Mouse (Mus musculus) forebrain, embryonic 13.5 days (tissue): Measurements from ENCODE around the gene Gm49380. TPM values are rescaled to one million over a fixed set of nuclear protein-coding genes. Genes with fewer than 3 reads are reported as not detected.

Experiments used
- ATAC-seq: fragments of 200-750 bp; cut with Nextera tagmentation; 2 replicates; pipeline ENCODE4 v1.8.0; 2017
- H3K27ac ChIP-seq: fragments of 300-500 bp; sonication (generic); 2 replicates; pipeline ENCODE4 v1.5.1; 2015; ENCODE audit warnings: inconsistent platforms, mild to moderate bottlenecking, moderate library complexity
- H3K27me3 ChIP-seq: fragments of 300-500 bp; sonication (generic); 2 replicates; pipeline ENCODE4 v1.6.1; 2015; ENCODE audit warnings: mild to moderate bottlenecking, inconsistent platforms
- H3K36me3 ChIP-seq: fragments of 300-500 bp; sonication (generic); 2 replicates; pipeline ENCODE4 v1.6.1; 2015; ENCODE audit warnings: mild to moderate bottlenecking, inconsistent platforms; ENCODE audit not compliant: poor library complexity, severe bottlenecking
- H3K4me1 ChIP-seq: fragments of 300-500 bp; sonication (generic); 2 replicates; pipeline ENCODE4 v1.6.1; 2015; ENCODE audit warnings: inconsistent platforms
- H3K4me2 ChIP-seq: fragments of 300-500 bp; sonication (generic); 2 replicates; pipeline ENCODE4 v1.6.1; 2015; ENCODE audit warnings: inconsistent platforms, mild to moderate bottlenecking, moderate library complexity
- H3K4me3 ChIP-seq: fragments of 300-500 bp; sonication (generic); 2 replicates; pipeline ENCODE4 v1.5.1; 2015; ENCODE audit warnings: mild to moderate bottlenecking, inconsistent platforms
- H3K9ac ChIP-seq: fragments of 300-500 bp; sonication (generic); 2 replicates; pipeline ENCODE4 v1.6.1; 2015; ENCODE audit warnings: mild to moderate bottlenecking, inconsistent platforms
- H3K9me3 ChIP-seq: fragments of 300-500 bp; sonication (generic); replicated peaks from 2 replicates; pipeline ENCODE4 v1.6.1; 2016; ENCODE audit warnings: inconsistent platforms
- WGBS: fragments of 180-500 bp; shearing (Covaris S2); methylation state at CpG from one replicate; pipeline ENCODE4 v1.1.7; 2015; 5-methylcytosine and 5-hydroxymethylcytosine counted together
- polyA plus RNA-seq: library from polyadenylated mRNA; unstranded; fragments of >200 nt; fragmentation: Nextera tagmentation; extraction: Ambion mirVana; gene quantifications from 2 replicates; pipeline ENCODE4 v1.2.1, GENCODE M21; 2015

Gm49380 gene
- polyA plus RNA-seq, result 0.19 TPM in 1 of 2 replicates, not detected in the other

- no peaks in the 10 kb centered on the region for H3K27me3 ChIP-seq
- H3K4me2 ChIP-seq, result peak within 1 kb of the TSS; percentile 65
- H3K4me3 ChIP-seq, result peak within 1 kb of the TSS; percentile 74
- peaks cover 6% of the 10 kb centered on the region; the same call in 1 of the 2 replicates for H3K36me3 ChIP-seq
- peaks cover 46% of the 10 kb centered on the region for H3K4me1 ChIP-seq
- peak within 1 kb of the TSS; percentile 84 for H3K9ac ChIP-seq
- no peaks in the 10 kb centered on the region for H3K9me3 ChIP-seq
- H3K27ac ChIP-seq, result peak within 1 kb of the TSS; percentile 48; the same call in 1 of the 2 replicates
- WGBS, result under 1% methylated on average over 50 of the region's 51 CpGs
- peak; percentile 97 for ATAC-seq
These were observed at the start of gene Gm49380, which contains the start of gene Rnf26 for GRCm38 (mm10) chr9:44113105-44113789. Gm49380 (minus strand) TSS chr9:44113500. Rnf26 (minus strand) TSS chr9:44113517.

GRCm38 (mm10) chr9:44159886-44160285 lies 46.6 kb upstream of the Gm49380 start:
- no peak overlapping the region for H3K4me2 ChIP-seq
- H3K27me3 ChIP-seq, result no peaks in the 10 kb centered on the region
- peaks cover 85% of the 10 kb centered on the region for H3K36me3 ChIP-seq
- no peak overlapping the region for H3K27ac ChIP-seq
- 83% methylated on average over 3 of the region's 3 CpGs for WGBS
- H3K9ac ChIP-seq, result no peak overlapping the region
- no peaks in the 10 kb centered on the region for H3K4me1 ChIP-seq
- no peak for ATAC-seq
- no peaks in the 10 kb centered on the region for H3K9me3 ChIP-seq
- H3K4me3 ChIP-seq, result no peak overlapping the region

- H3K27me3 ChIP-seq, result no peaks in the 10 kb centered on the region
- H3K4me1 ChIP-seq, result no peaks in the 10 kb centered on the region
- H3K27ac ChIP-seq, result no peak overlapping the region
- H3K4me3 ChIP-seq, result no peak overlapping the region
- no peak for ATAC-seq
- H3K9me3 ChIP-seq, result no peaks in the 10 kb centered on the region
- H3K36me3 ChIP-seq, result peaks cover 65% of the 10 kb centered on the region
- 60% methylated on average over 3 of the region's 3 CpGs for WGBS
- H3K4me2 ChIP-seq, result no peak overlapping the region
- H3K9ac ChIP-seq, result no peak overlapping the region
These were observed 34.0 kb upstream of the Gm49380 start for GRCm38 (mm10) chr9:44147290-44147689.

- ATAC-seq, result no peak
- Histone ChIP-seq H3K36me3 (peaks cover 59% of the 10 kb centered on the region), H3K4me1 (0 out of 2 replicates have a peak, but pooled peaks cover 5% of the 10 kb centered on the region)
These were observed 31.4 kb upstream of the Gm49380 start for GRCm38 (mm10) chr9:44144718-44145060.

GRCm38 (mm10) chr9:44144023-44144717 lies 30.9 kb upstream of the Gm49380 start:
- ATAC-seq, result no peak
- 0 out of 2 replicates have a peak, but pooled peaks cover 5% of the 10 kb centered on the region for H3K4me1 ChIP-seq
- H3K9ac ChIP-seq, result no peak overlapping the region
- no peak overlapping the region for H3K4me2 ChIP-seq
- H3K36me3 ChIP-seq, result peaks cover 59% of the 10 kb centered on the region
- no peaks in the 10 kb centered on the region for H3K27me3 ChIP-seq
- WGBS, result 35% methylated on average over 6 of the region's 8 CpGs
- no peak overlapping the region for H3K4me3 ChIP-seq
- no peak overlapping the region for H3K27ac ChIP-seq
- no peaks in the 10 kb centered on the region for H3K9me3 ChIP-seq

More at GRCm38 (mm10) chr9:44144718-44145060, 31.4 kb upstream of the Gm49380 start:
- Histone ChIP-seq H3K4me2 (no peak overlapping the region), H3K9me3 (no peaks in the 10 kb centered on the region), H3K9ac (no peak overlapping the region), H3K27ac (no peak overlapping the region), H3K4me3 (no peak overlapping the region), H3K27me3 (no peaks in the 10 kb centered on the region)

GRCm38 (mm10) chr9:44143421-44143820 lies 30.1 kb upstream of the Gm49380 start:
- H3K9me3 ChIP-seq, result no peaks in the 10 kb centered on the region
- H3K27me3 ChIP-seq, result no peaks in the 10 kb centered on the region
- no peak overlapping the region for H3K4me2 ChIP-seq
- no peak overlapping the region for H3K27ac ChIP-seq
- peaks cover 56% of the 10 kb centered on the region for H3K36me3 ChIP-seq
- H3K9ac ChIP-seq, result no peak overlapping the region
- no peak overlapping the region for H3K4me3 ChIP-seq
- ATAC-seq, result no peak
- 72% methylated on average over 5 of the region's 5 CpGs for WGBS
- 0 out of 2 replicates have a peak, but pooled peaks cover 5% of the 10 kb centered on the region for H3K4me1 ChIP-seq

- Histone ChIP-seq H3K27ac (no peak overlapping the region), H3K36me3 (peaks cover 57% of the 10 kb centered on the region), H3K4me2 (no peak overlapping the region), H3K9ac (no peak overlapping the region), H3K9me3 (no peaks in the 10 kb centered on the region), H3K4me3 (no peak overlapping the region), H3K4me1 (0 out of 2 replicates have a peak, but pooled peaks cover 5% of the 10 kb centered on the region), H3K27me3 (no peaks in the 10 kb centered on the region)
- ATAC-seq, result no peak
- 58% methylated on average over 5 of the region's 5 CpGs for WGBS
These were observed 28.7 kb upstream of the Gm49380 start for GRCm38 (mm10) chr9:44141951-44142350.

GRCm38 (mm10) chr9:44137846-44138245 lies 24.5 kb upstream of the Gm49380 start:
- Histone ChIP-seq H3K9ac (no peak overlapping the region), H3K4me3 (no peak overlapping the region), H3K4me1 (peaks cover 41% of the 10 kb centered on the region), H3K27me3 (peaks cover 29% of the 10 kb centered on the region), H3K36me3 (peaks cover 31% of the 10 kb centered on the region), H3K27ac (no peak overlapping the region), H3K4me2 (no peak overlapping the region), H3K9me3 (no peaks in the 10 kb centered on the region)
- WGBS, result 79% methylated on average over 4 of the region's 4 CpGs
- ATAC-seq, result no peak

GRCm38 (mm10) chr9:44135731-44136411 lies 22.6 kb upstream of the Gm49380 start:
- Histone ChIP-seq H3K4me3 (peak overlapping the region; percentile 52), H3K9me3 (no peaks in the 10 kb centered on the region), H3K27me3 (peaks cover 45% of the 10 kb centered on the region), H3K9ac (peak overlapping the region; percentile 71), H3K36me3 (peaks cover 16% of the 10 kb centered on the region; the same call in 1 of the 2 replicates), H3K4me1 (peaks cover 46% of the 10 kb centered on the region), H3K27ac (peak overlapping the region; percentile 35), H3K4me2 (peak overlapping the region; percentile 89)
- ATAC-seq, result peak; percentile 41; the same call in 1 of the 2 replicates
- WGBS, result 56% methylated on average over 7 of the region's 7 CpGs

- H3K4me3 ChIP-seq, result peak overlapping the region; percentile 52
- peaks cover 49% of the 10 kb centered on the region for H3K4me1 ChIP-seq
- H3K27ac ChIP-seq, result peak overlapping the region; percentile 35
- H3K9ac ChIP-seq, result peak overlapping the region; percentile 71
- peak overlapping the region; percentile 89 for H3K4me2 ChIP-seq
- peaks cover 12% of the 10 kb centered on the region; the same call in 1 of the 2 replicates for H3K36me3 ChIP-seq
- H3K9me3 ChIP-seq, result no peaks in the 10 kb centered on the region
- WGBS, result 2% methylated on average over 48 of the region's 49 CpGs
- H3K27me3 ChIP-seq, result peaks cover 45% of the 10 kb centered on the region
- peak; percentile 23 for ATAC-seq
These were observed 21.8 kb upstream of the Gm49380 start for GRCm38 (mm10) chr9:44134851-44135730.
